Mouse (Mus musculus): ENCODE data around the gene Thsd7b.

Gene Thsd7b

GRCm38 (mm10) chr1:129532206-129532605 is 259.1 kb downstream of the Thsd7b start:
- no peak for DNase-seq

- DNase-seq = no peak
These were observed 265.4 kb downstream of the Thsd7b start for GRCm38 (mm10) chr1:129538508-129538907.

GRCm38 (mm10) chr1:129538970-129539369 is 265.9 kb downstream of the Thsd7b start:
- DNase-seq = no peak

- DNase-seq = no peak
These were observed 267.6 kb downstream of the Thsd7b start for GRCm38 (mm10) chr1:129540751-129541150.

- DNase-seq = no peak
These were observed 269.6 kb downstream of the Thsd7b start for GRCm38 (mm10) chr1:129542563-129543146.

- no peak for DNase-seq
These were observed 270.1 kb downstream of the Thsd7b start for GRCm38 (mm10) chr1:129543169-129543568.

- DNase-seq = no peak
These were observed 285.0 kb downstream of the Thsd7b start for GRCm38 (mm10) chr1:129558054-129558453.

GRCm38 (mm10) chr1:129559137-129559536 is 286.0 kb downstream of the Thsd7b start:
- no peak for DNase-seq

GRCm38 (mm10) chr1:129559812-129560211 is 286.7 kb downstream of the Thsd7b start:
- DNase-seq = no peak

GRCm38 (mm10) chr1:129562707-129563106 is 289.6 kb downstream of the Thsd7b start:
- DNase-seq = no peak

GRCm38 (mm10) chr1:129570522-129570921 is 297.4 kb downstream of the Thsd7b start:
- no peak for DNase-seq

GRCm38 (mm10) chr1:129579955-129580354 is 306.9 kb downstream of the Thsd7b start:
- DNase-seq = no peak

GRCm38 (mm10) chr1:129586635-129587034 is 313.5 kb downstream of the Thsd7b start:
- DNase-seq = no peak

- no peak for DNase-seq
These were observed 316.4 kb downstream of the Thsd7b start for GRCm38 (mm10) chr1:129589366-129590002.

GRCm38 (mm10) chr1:129595447-129595846 is 322.3 kb downstream of the Thsd7b start:
- DNase-seq = no peak

GRCm38 (mm10) chr1:129600933-129601332 is 327.8 kb downstream of the Thsd7b start:
- DNase-seq = no peak

- no peak for DNase-seq
These were observed 329.2 kb downstream of the Thsd7b start for GRCm38 (mm10) chr1:129602284-129602683.

GRCm38 (mm10) chr1:129608395-129608794 is 335.3 kb downstream of the Thsd7b start:
- no peak for DNase-seq

- DNase-seq = no peak
These were observed 343.0 kb downstream of the Thsd7b start for GRCm38 (mm10) chr1:129616080-129616479.

- no peak for DNase-seq
These were observed 346.6 kb downstream of the Thsd7b start for GRCm38 (mm10) chr1:129619440-129620301.

- no peak for DNase-seq
These were observed 351.4 kb downstream of the Thsd7b start for GRCm38 (mm10) chr1:129624519-129624918.

- DNase-seq = no peak
These were observed 362.0 kb downstream of the Thsd7b start for GRCm38 (mm10) chr1:129635146-129635545.

GRCm38 (mm10) chr1:129644252-129644861 is 371.3 kb downstream of the Thsd7b start:
- DNase-seq = no peak
